Mouse (Mus musculus): ENCODE measurements around the gene Ntng2.

- TF ChIP-seq POLR2A (IDR thresholded peaks at IDR 0.05; ENCODE audit: insufficient read length, low read depth) (no peak), E2F4 (IDR thresholded peaks at IDR 0.05; ENCODE audit: insufficient read depth) (no peak), MYOG (IDR thresholded peaks at IDR 0.05; ENCODE audit: control insufficient read depth in 1 of 3, insufficient read depth in 1 of 3, insufficient read length in 2 of 3, low read depth in 2 of 3) (no peak), POLR2AphosphoS2 (IDR thresholded peaks at IDR 0.05; ENCODE audit: insufficient read length, low read depth) (no peak), CEBPB (IDR thresholded peaks at IDR 0.05; ENCODE audit: insufficient read depth, poor library complexity, severe bottlenecking) (no peak), SRF (IDR thresholded peaks at IDR 0.05; ENCODE audit: control insufficient read depth, insufficient read length, low read depth) (no peak), TCF3 (IDR thresholded peaks at IDR 0.05; ENCODE audit: insufficient read length, low read depth) (no peak), MAX (IDR thresholded peaks at IDR 0.05; ENCODE audit: low read depth) (no peak), TCF12 (IDR thresholded peaks at IDR 0.05; ENCODE audit: insufficient read depth, poor library complexity, severe bottlenecking) (no peak), USF1 (IDR thresholded peaks at IDR 0.05; ENCODE audit: low read depth) (no peak)
Observed at GRCm38 (mm10) chr2:29246275-29246674, 6.5 kb downstream of the Ntng2 start.
